Mouse (Mus musculus): ENCODE results near the gene Hmgcl. TPM values are rescaled to one million over a fixed set of nuclear protein-coding genes. Genes with fewer than 3 reads are reported as not detected.

Hmgcl gene
- polyA plus RNA-seq, 1 experiment from 2014 or later = 147 TPM

DNA sequence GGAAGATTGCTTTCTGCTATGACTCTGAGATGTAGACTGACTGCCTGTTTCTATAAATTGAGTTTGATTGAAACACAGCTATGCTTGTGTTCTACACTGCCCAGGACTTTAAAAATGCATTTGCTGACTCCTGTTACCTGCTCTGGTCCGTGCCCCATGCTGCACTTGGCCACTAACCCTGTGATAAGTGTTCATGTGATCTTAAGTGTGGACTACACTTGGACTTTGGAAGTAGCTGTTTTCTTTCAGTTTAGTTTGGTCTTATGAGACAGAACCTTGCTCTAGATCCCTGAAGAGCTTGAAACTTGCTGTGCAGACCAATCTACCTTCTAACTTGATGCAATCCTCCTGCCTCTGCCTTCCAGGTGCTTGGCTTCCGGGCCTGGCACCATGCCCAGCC, 21.8 kb upstream of the Hmgcl start:
- Histone ChIP-seq H3K4me3 (ENCODE audit: low read length) (no peak overlapping the region), H3K27me3 (replicated peaks; ENCODE audit: control insufficient read depth, insufficient read depth, low read length) (no peaks in the 10 kb centered on the region), H3K36me3 (ENCODE audit: control insufficient read depth, insufficient read depth, low read length) (0 out of 2 replicates have a peak, but pooled peaks cover 10% of the 10 kb centered on the region), H3K27ac (ENCODE audit: low read length) (peak overlapping the region; percentile 57), H3K9me3 (ENCODE audit: control insufficient read depth, low read length) (no peaks in the 10 kb centered on the region), H3K9ac (ENCODE audit: low read depth, low read length) (no peak overlapping the region), H3K4me2 (ENCODE audit: low read depth, low read length) (no peak overlapping the region), H3K4me1 (ENCODE audit: control insufficient read depth, insufficient read depth, low read length) (peaks cover 10% of the 10 kb centered on the region)
- 74% methylated on average over 2 of the region's 2 CpGs for WGBS
- no peak for ATAC-seq

DNA sequence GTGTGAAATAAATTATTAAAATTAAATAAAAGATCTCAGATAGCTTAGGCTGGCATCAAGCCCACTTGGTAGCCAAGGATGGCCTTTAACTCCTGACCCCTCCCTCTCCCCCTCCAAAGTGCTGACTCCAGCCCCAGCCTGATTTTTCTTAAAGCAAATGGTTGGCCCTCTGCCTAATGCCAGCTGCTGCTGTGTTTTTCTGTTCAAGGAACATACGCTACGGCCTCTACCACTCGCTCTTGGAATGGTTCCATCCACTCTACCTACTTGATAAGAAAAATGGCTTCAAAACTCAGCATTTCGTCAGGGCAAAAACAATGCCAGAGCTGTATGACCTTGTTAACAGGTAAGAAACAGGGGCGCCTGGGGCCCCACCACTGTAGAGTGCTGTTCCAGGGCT, 20.9 kb upstream of the Hmgcl start:
- WGBS = 75% methylated on average over 5 of the region's 5 CpGs
- ATAC-seq = no peak
- no peaks in the 10 kb centered on the region for H3K27me3 ChIP-seq (replicated peaks; ENCODE audit: control insufficient read depth, insufficient read depth, low read length)
- H3K27ac ChIP-seq (ENCODE audit: low read length) = no peak overlapping the region; the same call in 1 of the 2 replicates
- 0 out of 2 replicates have a peak overlapping the region, but pooled peaks have one; percentile 2 for H3K9ac ChIP-seq (ENCODE audit: low read depth, low read length)
- H3K4me2 ChIP-seq (ENCODE audit: low read depth, low read length) = no peak overlapping the region
- no peak overlapping the region for H3K4me3 ChIP-seq (ENCODE audit: low read length)
- no peaks in the 10 kb centered on the region for H3K9me3 ChIP-seq (ENCODE audit: control insufficient read depth, low read length)
- peaks cover 9% of the 10 kb centered on the region for H3K4me1 ChIP-seq (ENCODE audit: control insufficient read depth, insufficient read depth, low read length)
- 0 out of 2 replicates have a peak, but pooled peaks cover 10% of the 10 kb centered on the region for H3K36me3 ChIP-seq (ENCODE audit: control insufficient read depth, insufficient read depth, low read length)

DNA sequence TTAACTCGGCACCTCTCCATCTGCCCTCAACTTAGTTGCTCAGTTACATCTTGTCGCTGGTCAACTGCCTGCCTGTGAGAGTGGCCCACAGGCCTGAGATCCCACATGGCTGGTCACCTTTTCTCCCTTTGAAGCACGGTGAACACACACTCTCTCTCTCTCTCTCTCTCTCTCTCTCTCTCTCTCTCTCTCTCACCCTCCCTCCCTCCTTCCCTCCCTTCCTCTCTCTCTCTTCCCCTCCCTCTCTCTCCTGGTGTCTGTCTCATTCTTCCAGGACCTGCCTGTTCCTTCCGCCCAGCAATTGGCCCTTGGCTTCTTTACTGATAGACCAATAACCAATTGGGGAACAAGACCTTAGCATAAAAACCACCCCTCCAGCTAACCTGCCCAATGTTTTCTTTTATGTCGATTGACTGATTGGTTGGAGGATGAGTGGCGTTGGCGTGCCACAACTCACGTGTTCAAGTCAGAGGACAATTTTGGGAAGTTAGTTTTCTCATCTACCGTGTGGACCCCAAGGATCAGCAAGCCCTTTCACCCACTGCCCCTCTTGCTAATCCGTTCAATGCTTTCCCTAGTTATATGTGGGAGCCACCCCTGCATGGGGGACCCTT, 19.9 kb upstream of the Hmgcl start:
- H3K27me3 ChIP-seq (replicated peaks; ENCODE audit: control insufficient read depth, insufficient read depth, low read length) = no peaks in the 10 kb centered on the region
- H3K4me2 ChIP-seq (ENCODE audit: low read depth, low read length) = no peak overlapping the region
- ATAC-seq = no peak
- H3K36me3 ChIP-seq (ENCODE audit: control insufficient read depth, insufficient read depth, low read length) = peaks cover 13% of the 10 kb centered on the region; the same call in 1 of the 2 replicates
- H3K9ac ChIP-seq (ENCODE audit: low read depth, low read length) = no peak overlapping the region
- H3K9me3 ChIP-seq (ENCODE audit: control insufficient read depth, low read length) = no peaks in the 10 kb centered on the region
- no peak overlapping the region for H3K4me3 ChIP-seq (ENCODE audit: low read length)
- no peak overlapping the region for H3K27ac ChIP-seq (ENCODE audit: low read length)
- 87% methylated on average over 10 of the region's 10 CpGs for WGBS
- peaks cover 9% of the 10 kb centered on the region for H3K4me1 ChIP-seq (ENCODE audit: control insufficient read depth, insufficient read depth, low read length)

DNA sequence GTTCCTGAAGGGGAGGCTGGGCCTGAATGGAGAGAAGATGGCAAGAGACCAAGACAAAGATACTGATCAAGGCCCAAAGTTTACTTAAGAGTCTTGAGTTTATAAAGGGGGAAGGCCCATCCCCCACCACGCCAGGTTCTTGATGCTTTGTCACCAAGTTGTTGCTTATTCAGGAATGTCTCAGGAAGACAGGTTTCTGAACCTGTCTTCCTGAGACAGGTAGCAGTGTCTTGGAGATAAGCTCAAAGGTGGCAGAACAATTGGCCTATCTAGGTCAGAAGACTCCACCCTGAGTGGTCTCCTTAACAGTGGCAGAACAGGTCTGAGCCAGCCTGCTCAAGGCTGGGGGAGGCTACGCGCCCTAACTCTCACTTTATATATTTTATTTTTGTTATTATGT, 19.4 kb upstream of the Hmgcl start:
- Histone ChIP-seq H3K27me3 (replicated peaks; ENCODE audit: control insufficient read depth, insufficient read depth, low read length) (no peaks in the 10 kb centered on the region), H3K9ac (ENCODE audit: low read depth, low read length) (no peak overlapping the region), H3K4me2 (ENCODE audit: low read depth, low read length) (no peak overlapping the region), H3K4me1 (ENCODE audit: control insufficient read depth, insufficient read depth, low read length) (peaks cover 9% of the 10 kb centered on the region), H3K27ac (ENCODE audit: low read length) (no peak overlapping the region), H3K36me3 (ENCODE audit: control insufficient read depth, insufficient read depth, low read length) (peaks cover 15% of the 10 kb centered on the region; the same call in 1 of the 2 replicates), H3K4me3 (ENCODE audit: low read length) (no peak overlapping the region), H3K9me3 (ENCODE audit: control insufficient read depth, low read length) (no peaks in the 10 kb centered on the region)
- ATAC-seq = no peak
- 87% methylated on average over 3 of the region's 3 CpGs for WGBS

DNA sequence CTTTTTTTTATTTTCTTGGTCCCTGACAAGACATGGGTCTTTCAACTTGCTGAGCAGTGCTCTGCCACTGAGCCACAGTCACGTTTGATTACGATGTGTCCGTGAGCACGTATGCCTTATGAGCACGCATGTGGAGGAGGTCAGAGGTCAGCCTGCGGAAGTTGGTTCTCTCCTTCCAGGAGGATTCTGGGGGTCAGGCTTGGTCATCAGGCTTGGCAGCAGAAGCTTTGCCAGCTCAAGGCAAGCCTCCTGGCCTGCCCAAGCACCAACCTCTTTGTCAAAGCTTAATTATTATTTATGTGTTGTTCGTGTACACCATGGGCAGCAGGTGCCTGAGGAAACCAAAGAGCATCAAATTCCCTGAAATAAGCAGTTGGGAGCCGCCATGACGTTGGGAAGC, 17.9 kb upstream of the Hmgcl start:
- Histone ChIP-seq H3K4me2 (ENCODE audit: low read depth, low read length) (no peak overlapping the region), H3K36me3 (ENCODE audit: control insufficient read depth, insufficient read depth, low read length) (peaks cover 15% of the 10 kb centered on the region; the same call in 1 of the 2 replicates), H3K9me3 (ENCODE audit: control insufficient read depth, low read length) (no peaks in the 10 kb centered on the region), H3K9ac (ENCODE audit: low read depth, low read length) (no peak overlapping the region), H3K4me1 (ENCODE audit: control insufficient read depth, insufficient read depth, low read length) (peaks cover 7% of the 10 kb centered on the region), H3K27ac (ENCODE audit: low read length) (no peak overlapping the region), H3K27me3 (replicated peaks; ENCODE audit: control insufficient read depth, insufficient read depth, low read length) (no peaks in the 10 kb centered on the region), H3K4me3 (ENCODE audit: low read length) (no peak overlapping the region)
- ATAC-seq = no peak
- 84% methylated on average over 9 of the region's 9 CpGs for WGBS

DNA sequence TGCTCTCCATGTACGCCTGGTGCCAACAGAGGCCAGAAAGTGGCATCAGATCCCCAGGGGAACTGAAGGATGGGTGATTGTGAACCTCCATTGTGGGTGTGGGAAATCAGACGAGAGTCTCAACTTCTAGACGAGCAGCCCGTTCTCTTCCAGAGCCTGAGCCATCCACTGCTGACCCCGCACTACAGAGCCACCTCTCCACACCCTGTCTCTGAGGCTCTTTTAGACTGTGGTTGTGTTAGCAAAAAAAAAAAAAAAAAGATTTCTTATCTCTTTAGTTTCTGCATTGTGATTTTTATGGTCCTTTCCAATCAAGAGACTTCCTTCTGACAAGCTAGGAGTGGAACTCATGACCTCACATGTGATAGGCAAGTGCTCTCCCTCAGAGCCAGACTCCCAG, 16.8 kb upstream of the Hmgcl start:
- ATAC-seq = peak; percentile 80
- no peaks in the 10 kb centered on the region for H3K27me3 ChIP-seq (replicated peaks; ENCODE audit: control insufficient read depth, insufficient read depth, low read length)
- WGBS = 62% methylated on average over 5 of the region's 5 CpGs
- no peak overlapping the region for H3K4me2 ChIP-seq (ENCODE audit: low read depth, low read length)
- H3K4me3 ChIP-seq (ENCODE audit: low read length) = no peak overlapping the region
- H3K36me3 ChIP-seq (ENCODE audit: control insufficient read depth, insufficient read depth, low read length) = peaks cover 9% of the 10 kb centered on the region; the same call in 1 of the 2 replicates
- H3K9ac ChIP-seq (ENCODE audit: low read depth, low read length) = no peak overlapping the region
- H3K4me1 ChIP-seq (ENCODE audit: control insufficient read depth, insufficient read depth, low read length) = peaks cover 7% of the 10 kb centered on the region
- H3K9me3 ChIP-seq (ENCODE audit: control insufficient read depth, low read length) = no peaks in the 10 kb centered on the region
- peak overlapping the region; percentile 81 for H3K27ac ChIP-seq (ENCODE audit: low read length)

DNA sequence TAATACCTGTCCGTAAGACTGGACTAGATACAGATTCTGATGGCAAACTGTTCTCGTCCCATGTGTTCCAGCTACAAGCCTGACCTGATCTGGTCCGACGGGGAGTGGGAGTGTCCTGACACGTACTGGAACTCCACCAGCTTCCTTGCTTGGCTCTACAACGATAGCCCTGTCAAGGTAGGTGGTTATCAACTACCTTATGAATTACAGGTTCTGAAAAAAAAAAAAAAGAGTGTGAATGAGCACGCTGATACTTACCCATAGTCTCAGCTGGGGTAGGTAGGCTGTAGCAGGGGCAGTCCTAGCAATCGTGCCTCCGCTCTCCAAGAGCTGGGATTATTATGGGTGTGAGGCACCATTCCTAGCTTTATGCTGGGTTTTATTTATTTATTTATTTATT, 16.4 kb upstream of the Hmgcl start:
- Histone ChIP-seq H3K4me1 (ENCODE audit: control insufficient read depth, insufficient read depth, low read length) (peaks cover 7% of the 10 kb centered on the region), H3K4me3 (ENCODE audit: low read length) (no peak overlapping the region), H3K9ac (ENCODE audit: low read depth, low read length) (no peak overlapping the region), H3K27me3 (replicated peaks; ENCODE audit: control insufficient read depth, insufficient read depth, low read length) (no peaks in the 10 kb centered on the region), H3K4me2 (ENCODE audit: low read depth, low read length) (no peak overlapping the region), H3K36me3 (ENCODE audit: control insufficient read depth, insufficient read depth, low read length) (peaks cover 12% of the 10 kb centered on the region; the same call in 1 of the 2 replicates), H3K27ac (ENCODE audit: low read length) (peak overlapping the region; percentile 53), H3K9me3 (ENCODE audit: control insufficient read depth, low read length) (no peaks in the 10 kb centered on the region)
- peak; percentile 75; the same call in 1 of the 2 replicates for ATAC-seq
- 58% methylated on average over 9 of the region's 9 CpGs for WGBS

DNA sequence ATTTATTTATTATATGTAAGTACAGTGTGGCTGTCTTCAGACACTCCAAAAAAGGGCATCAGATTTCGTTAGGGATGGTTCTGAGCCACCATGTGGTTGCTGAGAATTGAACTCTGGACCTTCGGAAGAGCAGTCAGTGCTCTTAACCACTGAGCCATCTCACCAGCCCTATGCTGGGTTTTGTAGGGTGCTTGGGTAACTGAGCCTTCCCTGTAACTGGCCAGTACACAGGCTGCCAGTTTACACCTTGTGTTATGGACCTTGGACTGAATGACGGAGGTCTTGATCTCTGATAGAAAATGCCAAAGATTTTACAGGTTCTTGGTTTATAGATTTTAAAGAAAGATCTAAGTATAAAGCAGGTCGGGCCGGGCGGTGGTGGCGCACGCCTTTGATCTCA, 16.0 kb upstream of the Hmgcl start:
- no peak overlapping the region for H3K4me3 ChIP-seq (ENCODE audit: low read length)
- H3K4me1 ChIP-seq (ENCODE audit: control insufficient read depth, insufficient read depth, low read length) = peaks cover 7% of the 10 kb centered on the region
- H3K27ac ChIP-seq (ENCODE audit: low read length) = peak overlapping the region; percentile 53
- H3K4me2 ChIP-seq (ENCODE audit: low read depth, low read length) = no peak overlapping the region
- 91% methylated on average over 8 of the region's 8 CpGs for WGBS
- H3K36me3 ChIP-seq (ENCODE audit: control insufficient read depth, insufficient read depth, low read length) = peaks cover 12% of the 10 kb centered on the region; the same call in 1 of the 2 replicates
- peak; percentile 5; the same call in 1 of the 2 replicates for ATAC-seq
- no peaks in the 10 kb centered on the region for H3K27me3 ChIP-seq (replicated peaks; ENCODE audit: control insufficient read depth, insufficient read depth, low read length)
- H3K9me3 ChIP-seq (ENCODE audit: control insufficient read depth, low read length) = no peaks in the 10 kb centered on the region
- no peak overlapping the region for H3K9ac ChIP-seq (ENCODE audit: low read depth, low read length)

DNA sequence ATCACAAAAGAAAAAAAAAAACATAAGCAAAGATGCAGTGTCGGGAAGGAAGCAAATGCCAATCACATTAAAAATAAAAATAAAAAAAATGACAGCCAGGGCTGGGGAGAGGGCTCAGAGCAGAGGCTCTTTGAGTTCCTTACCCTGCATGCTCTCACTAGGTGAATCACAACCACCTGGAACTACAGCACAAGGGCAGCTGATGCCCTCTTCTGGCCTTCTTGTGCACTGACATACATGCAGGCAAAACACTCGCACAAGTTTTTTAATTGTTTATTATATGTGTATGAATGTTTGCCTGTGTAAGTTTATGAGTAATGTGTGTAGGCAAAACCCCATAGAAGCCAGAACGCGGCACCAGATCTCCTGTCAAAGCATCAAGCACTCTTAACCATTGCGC, 14.4 kb upstream of the Hmgcl start:
- 70% methylated on average over 5 of the region's 5 CpGs for WGBS
- peaks cover 2% of the 10 kb centered on the region; the same call in 1 of the 2 replicates for H3K4me1 ChIP-seq (ENCODE audit: control insufficient read depth, insufficient read depth, low read length)
- H3K9me3 ChIP-seq (ENCODE audit: control insufficient read depth, low read length) = no peaks in the 10 kb centered on the region
- H3K4me2 ChIP-seq (ENCODE audit: low read depth, low read length) = no peak overlapping the region
- H3K36me3 ChIP-seq (ENCODE audit: control insufficient read depth, insufficient read depth, low read length) = peaks cover 8% of the 10 kb centered on the region; the same call in 1 of the 2 replicates
- H3K9ac ChIP-seq (ENCODE audit: low read depth, low read length) = no peak overlapping the region
- no peaks in the 10 kb centered on the region for H3K27me3 ChIP-seq (replicated peaks; ENCODE audit: control insufficient read depth, insufficient read depth, low read length)
- H3K27ac ChIP-seq (ENCODE audit: low read length) = no peak overlapping the region
- no peak for ATAC-seq
- no peak overlapping the region for H3K4me3 ChIP-seq (ENCODE audit: low read length)

All from intestine, embryonic 16.5 days (tissue).